Mouse (Mus musculus): ENCODE measurements around the gene Chmp2a.

Gene Chmp2a

GRCm38 (mm10) chr7:13033451-13034147 lies 1.0 kb downstream of the Chmp2a start:
- no peak for DNase-seq

DNA sequence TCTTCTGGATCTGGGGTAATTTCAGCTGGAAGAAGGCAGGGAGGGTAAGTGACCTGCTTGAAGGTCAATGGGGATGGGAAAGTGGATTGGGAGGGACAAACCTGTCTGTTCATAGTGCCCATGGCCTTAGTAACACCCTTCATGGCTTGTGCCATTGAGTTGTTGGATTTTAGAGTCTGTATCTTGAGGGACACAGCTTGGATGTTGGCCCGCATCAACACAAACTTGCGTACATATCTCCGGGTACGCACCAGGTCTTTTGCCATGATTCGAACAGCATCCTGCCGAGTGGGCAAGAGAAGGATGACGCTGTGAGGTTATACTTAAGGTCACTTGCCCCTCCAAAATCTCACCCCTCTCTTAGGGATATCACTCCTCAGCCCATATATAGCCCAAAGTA lies 2.1 kb downstream of the Chmp2a start:
- DNase-seq = no peak

DNA sequence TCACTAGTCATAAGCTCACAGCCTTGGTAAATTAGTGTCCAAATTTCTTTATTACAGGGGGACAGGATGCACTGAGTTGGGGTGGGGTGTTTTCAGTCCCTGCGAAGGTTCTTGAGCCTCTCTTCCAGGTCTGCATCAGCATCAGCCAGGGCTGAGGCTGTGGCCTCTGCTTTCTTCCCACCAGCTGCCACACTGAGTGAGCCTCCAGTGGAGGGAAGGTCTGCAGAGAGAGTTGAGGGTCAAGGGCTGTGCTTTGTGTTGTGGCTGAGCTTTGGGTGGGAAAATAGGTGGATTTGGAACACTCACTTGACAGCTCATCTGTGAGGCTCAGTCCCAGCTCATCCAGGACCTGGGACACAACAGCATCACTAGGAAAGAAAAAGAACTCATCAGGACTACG lies 2.6 kb downstream of the Chmp2a start:
- DNase-seq = no peak

DNA sequence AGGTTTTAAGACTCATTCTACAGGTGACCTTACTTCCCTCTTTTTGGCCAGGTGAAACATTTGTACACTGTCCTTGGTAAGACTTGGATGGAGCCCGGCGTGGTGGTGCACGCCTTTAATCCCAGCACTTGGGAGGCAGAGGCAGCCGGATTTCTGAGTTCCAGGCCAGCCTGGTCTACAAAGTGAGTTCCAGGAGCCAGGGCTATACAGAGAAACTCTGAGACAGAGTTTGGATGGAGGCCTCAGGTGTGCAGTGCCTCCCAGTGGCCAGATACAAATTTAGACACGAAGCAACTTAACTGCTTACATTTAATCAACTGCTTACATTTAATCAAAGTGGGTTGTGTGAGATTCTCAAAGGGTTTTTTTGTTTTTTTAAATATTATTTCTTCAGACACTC lies 3.5 kb downstream of the Chmp2a start:
- no peak for DNase-seq

DNA sequence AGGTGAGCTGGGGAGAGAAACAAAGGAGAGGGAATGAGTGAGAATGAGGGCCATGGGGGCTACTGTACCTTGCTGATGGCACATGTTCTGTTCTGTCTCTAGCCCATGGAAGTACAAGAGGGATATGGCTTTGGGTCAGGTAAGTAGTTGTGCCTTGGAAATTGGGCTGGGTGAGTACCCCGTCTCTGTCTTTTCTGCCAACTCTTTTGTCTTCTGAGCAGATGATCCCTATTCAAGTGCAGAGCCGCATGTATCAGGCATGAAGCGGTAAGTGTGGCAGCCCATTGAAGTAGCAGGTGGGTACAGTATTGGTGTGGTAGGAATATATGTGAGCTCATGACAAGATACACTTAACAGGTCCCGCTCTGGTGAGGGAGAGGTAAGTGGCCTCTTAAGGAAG lies 5.6 kb downstream of the Chmp2a start:
- no peak for DNase-seq

DNA sequence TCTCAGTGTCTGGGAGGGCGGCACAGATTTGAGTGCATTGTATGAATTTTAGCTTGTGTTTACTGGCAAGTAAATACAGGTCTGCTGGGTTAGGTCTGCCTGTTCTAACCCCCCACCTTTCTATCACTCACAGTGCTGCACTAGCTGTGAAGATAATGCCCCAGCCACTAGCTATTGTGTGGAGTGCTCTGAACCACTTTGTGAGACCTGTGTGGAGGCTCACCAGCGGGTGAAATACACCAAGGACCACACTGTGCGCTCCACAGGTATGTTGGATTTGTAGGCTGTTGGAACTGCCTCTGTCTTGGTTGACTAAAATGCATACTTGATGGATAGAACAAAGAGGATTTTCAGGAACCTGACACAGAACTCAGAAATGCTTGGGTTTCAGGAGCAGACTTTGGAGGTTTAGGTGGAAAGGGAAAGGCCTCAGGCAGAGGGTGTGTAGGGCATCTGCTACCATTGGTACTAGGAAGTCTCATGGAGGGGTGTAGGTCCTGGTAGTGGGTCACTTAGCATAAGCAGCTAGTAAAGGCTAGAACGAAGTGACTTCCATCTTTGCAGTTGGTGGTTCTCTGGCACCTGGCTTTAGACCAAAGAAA lies 9.0 kb downstream of the Chmp2a start:
- DNase-seq = no peak

DNA sequence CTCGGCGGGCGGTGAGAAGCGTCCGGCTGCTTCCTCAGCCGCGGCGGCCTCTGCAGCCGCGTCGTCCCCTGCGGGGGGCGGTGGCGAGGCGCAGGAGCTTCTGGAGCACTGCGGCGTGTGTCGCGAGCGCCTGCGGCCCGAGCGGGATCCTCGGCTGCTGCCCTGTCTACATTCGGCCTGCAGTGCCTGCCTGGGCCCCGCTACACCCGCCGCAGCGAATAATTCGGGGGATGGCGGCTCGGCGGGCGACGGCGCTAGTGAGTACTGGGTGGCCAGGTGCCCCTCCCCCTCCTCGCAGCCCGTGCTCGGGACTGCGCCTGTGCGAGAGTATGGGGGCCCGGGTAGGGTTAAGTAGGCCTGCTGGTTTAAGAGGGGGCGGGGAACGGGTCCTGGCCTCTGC lies 9.8 kb downstream of the Chmp2a start:
- peak; percentile 71 to 74 for DNase-seq

GRCm38 (mm10) chr7:13023928-13024731 lies 10.5 kb downstream of the Chmp2a start:
- DNase-seq = peak; percentile 83 to 89

DNA sequence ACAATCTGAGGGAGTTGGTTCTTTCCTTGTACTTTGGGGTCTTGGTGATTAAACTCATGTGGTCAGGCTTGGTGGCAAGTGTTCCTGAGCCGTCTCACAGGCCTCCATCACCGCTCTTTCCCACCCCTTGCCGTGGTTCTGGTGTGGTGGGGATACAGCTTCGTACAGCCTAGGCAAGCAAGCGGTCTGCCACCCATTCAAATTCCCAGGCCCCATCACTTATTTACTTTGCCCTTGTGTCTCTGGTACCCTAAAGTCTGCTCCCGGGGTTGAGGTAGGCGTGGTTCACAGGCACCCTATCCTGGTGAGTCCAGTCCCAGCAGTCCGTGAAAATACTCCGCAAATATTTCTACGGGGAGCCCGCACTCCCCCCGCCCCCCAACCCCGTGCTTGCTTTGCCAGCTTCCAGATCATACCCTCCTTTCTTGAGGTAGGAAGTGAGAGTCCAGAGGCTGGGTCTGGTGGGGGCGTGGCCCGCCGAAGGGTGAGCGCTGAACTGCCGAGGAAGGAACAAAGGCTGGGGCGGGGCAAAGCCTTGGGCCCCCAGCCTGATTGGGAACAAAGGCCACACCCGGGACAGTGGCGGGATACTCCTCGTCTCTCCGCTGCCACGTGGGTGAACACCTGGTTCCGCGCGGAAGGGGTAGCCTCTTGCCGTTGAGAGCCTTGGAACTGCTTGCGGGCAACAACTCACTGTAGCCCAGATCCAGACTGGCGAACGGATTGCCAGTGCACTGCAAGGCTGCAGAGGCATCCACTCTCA lies 11.7 kb downstream of the Chmp2a start:
- DNase-seq = peak; percentile 72 to 82

GRCm38 (mm10) chr7:13015217-13015616 lies 19.4 kb downstream of the Chmp2a start:
- no peak for DNase-seq

DNA sequence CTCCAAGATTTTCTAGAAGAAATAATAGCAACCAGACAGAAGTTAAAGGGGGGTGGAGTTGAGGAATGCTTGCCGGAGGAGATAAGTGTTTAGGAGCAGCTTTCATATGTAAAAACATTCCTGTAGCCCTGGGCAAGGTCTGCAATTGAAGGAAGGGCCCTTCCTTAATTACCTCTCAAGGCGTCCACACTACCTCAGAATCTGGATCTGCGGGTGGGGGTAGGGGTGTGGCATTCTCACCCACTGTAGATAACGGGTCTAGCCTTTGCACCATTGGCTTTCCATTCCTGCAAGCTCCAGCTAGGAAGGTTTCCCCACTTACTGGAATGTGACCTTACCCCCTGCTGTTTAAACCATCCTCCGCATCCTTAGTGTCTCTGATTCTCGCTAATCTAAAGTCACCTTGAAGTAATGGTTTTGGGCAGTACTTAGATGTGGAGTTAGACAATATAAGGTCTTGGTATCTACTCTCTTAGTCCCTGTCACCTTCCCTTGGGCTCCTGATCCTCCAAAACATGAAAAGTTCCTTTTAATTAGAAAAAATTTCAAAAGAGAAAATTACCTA lies 20.2 kb downstream of the Chmp2a start:
- no peak for DNase-seq

- DNase-seq = no peak
Observed at GRCm38 (mm10) chr7:13013671-13014070, 20.9 kb downstream of the Chmp2a start.

- DNase-seq = no peak
Observed at GRCm38 (mm10) chr7:13010005-13010908, 24.4 kb downstream of the Chmp2a start, which contains the start of gene Zbtb45. Zbtb45 (minus strand) TSS chr7:13010034.

DNA sequence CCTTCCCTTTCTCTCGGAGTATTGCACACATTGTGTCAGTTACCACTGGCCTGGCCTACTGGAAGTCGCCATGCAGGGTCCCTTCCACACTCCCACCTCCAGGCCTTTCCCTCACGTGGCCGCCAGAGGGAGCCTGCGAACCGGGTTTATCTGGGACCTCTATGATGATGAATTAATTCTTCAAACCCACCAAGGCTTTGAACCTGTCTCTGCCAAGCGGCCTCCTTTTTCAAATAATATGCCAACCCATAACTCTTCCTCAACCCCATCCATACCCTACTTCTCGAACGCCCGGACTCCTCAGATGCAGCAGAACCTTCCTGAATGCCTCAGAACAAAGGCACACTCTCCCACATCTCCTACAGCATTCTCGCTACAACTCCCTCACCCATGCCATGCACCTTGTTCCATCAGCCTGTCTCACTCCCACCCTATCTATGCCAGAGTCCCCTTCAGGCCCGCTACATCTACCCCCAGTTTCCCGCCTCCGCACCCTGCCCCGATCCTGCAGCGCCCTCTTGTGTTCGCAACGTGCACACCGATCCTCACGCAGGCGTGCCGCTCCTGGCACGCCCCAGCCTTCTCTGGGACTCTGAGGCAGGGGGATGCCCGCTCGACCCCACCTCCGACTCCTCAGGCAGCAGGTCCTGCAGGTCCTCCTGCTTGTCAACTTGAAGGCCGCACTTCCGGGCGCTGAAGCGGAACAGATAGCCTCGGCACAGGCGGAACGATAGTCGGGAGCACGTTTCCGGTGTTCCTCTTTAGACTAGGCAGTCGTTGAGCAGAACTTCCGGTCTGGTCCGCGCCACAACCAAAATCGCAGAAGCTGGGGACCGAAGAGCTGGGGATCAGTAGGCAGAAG lies 25.2 kb downstream of the Chmp2a start:
- peak; percentile 78 to 90 for DNase-seq

GRCm38 (mm10) chr7:13007341-13008092 lies 27.1 kb downstream of the Chmp2a start:
- DNase-seq = no peak

- DNase-seq = no peak
Observed at GRCm38 (mm10) chr7:13006531-13006930, 28.1 kb downstream of the Chmp2a start.

GRCm38 (mm10) chr7:13006011-13006410 lies 28.6 kb downstream of the Chmp2a start:
- no peak for DNase-seq

GRCm38 (mm10) chr7:13003380-13003779 lies 31.2 kb downstream of the Chmp2a start:
- no peak for DNase-seq

GRCm38 (mm10) chr7:13001584-13001983 lies 33.0 kb downstream of the Chmp2a start:
- DNase-seq = no peak

DNA sequence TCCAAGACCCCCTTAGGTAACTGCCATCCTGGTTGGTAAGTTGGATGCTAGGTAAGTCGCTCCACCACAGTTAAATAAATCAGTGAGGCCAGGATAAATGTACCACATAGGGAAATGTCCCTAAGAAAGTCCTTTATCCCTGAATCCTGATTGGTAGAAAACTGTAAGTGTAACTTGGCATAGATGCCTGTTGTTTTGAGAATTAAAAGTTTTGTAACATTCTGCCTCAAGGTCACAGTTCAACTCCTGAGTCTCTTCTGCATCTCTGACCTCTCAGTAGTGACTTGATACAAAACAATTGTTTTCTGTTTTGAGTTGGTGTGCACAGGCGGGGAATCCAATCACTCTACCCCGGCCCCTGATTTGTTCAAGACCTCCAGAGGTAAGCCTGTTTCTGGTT lies 35.8 kb downstream of the Chmp2a start, which contains the start of gene Trim28:
Gene Trim28, plus strand, starts transcription at position 264 of the 400 bp plus-strand sequence.
- no peak for DNase-seq

Measured in thymus, adult 18-20 months (tissue).